Mouse (Mus musculus) activated CD4-positive, CD25-positive, alpha-beta regulatory T cell, adult 4 months (primary cell): ENCODE data around the gene Gm4450. TPM values are rescaled to one million over a fixed set of nuclear protein-coding genes. Genes with fewer than 3 reads are reported as not detected.
"Not testable (repeated sequence)": the region's sequence is repeated elsewhere in the genome, so short reads cannot be mapped to it uniquely, and the experiment has no call there.

ENCODE experiments used
- ATAC-seq: one replicate; pipeline ENCODE4 v1.8.0; 2017
- polyA plus RNA-seq, 2 experiments: library from polyadenylated mRNA; unstranded; fragments of 100-300 nt; shearing (Covaris generic); gene quantifications; one replicate each; pipeline ENCODE4 v1.2.1; 2017

Gm4450 gene
- polyA plus RNA-seq, 2 experiments from 2014 or later: not detected

DNA sequence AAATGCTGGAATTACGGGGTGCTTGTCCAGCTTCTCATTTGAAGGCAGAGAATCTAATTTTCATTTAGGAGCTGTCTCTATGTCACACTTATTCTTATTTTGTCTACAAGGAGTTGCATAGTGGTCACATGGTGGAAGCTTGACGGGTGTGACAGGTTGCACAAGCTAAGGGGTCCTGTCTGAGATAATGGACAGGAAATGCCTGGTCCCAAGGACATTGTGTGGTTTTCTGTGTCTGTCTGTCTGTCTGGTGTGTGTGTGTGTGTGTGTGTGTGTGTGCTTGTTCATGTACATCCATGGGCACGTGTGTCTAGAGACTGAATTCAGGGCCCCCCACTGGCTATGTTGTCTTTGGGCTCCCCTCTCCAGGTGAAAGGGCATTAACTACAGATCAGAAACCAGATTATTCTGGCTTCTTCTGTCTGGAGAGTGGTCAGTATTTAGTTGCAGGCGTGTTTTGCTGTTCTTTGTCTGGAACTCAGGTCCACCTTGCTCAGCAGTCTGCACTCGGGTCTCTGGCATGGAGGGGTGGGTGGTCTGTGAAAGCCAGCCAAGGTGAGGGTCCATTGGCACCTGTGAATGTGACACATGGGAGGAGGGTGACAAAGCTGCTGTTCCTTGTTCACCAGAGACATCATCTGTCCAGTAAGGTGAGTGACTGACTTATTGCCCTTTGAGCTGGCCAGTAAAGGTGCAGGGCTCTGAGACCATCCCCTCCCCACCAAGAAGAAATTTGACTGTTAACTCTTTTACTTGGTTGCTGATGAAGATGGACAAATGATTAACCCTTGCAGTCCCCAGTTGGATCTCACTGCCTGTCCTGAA lies 40.3 kb downstream of the Gm4450 start:
- no peak for ATAC-seq

DNA sequence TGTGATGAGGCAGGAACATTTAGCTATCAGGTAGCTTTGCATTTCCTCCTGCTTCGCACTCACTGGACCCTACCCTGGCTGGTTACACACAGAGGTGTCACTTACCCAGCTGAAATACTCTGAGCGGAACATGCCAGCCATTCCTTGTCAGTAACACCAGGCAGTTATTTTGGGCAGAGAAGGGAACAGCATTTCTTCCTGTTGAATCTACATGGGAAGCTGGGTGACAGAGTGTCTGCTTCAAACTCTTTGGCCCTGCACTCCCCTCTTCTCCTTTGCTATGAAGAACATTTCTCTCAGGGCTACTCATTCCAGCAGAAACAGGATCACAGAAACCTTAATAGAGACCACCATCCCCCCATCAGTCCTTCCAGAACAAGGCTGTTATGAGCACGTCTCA lies 42.6 kb downstream of the Gm4450 start:
- no peak for ATAC-seq

DNA sequence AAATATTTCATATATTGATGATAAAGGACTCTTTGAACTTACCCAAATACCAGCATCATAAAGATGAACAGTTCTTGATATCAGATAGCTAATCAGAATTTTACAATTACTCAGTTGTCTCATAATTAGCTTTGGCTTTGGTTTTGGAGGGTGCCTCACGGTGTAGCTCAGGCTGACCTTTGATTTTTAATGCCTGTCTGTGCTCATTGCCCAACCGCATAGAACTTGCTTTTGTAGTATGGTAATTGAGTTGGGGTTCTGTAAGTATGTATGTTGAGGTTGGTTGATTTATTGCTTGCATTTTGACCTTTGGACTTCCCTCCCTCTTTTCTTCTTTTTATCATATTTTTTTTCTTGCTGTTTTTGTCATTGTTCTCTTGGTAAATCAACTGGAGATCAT lies 43.2 kb downstream of the Gm4450 start:
- ATAC-seq: no peak

DNA sequence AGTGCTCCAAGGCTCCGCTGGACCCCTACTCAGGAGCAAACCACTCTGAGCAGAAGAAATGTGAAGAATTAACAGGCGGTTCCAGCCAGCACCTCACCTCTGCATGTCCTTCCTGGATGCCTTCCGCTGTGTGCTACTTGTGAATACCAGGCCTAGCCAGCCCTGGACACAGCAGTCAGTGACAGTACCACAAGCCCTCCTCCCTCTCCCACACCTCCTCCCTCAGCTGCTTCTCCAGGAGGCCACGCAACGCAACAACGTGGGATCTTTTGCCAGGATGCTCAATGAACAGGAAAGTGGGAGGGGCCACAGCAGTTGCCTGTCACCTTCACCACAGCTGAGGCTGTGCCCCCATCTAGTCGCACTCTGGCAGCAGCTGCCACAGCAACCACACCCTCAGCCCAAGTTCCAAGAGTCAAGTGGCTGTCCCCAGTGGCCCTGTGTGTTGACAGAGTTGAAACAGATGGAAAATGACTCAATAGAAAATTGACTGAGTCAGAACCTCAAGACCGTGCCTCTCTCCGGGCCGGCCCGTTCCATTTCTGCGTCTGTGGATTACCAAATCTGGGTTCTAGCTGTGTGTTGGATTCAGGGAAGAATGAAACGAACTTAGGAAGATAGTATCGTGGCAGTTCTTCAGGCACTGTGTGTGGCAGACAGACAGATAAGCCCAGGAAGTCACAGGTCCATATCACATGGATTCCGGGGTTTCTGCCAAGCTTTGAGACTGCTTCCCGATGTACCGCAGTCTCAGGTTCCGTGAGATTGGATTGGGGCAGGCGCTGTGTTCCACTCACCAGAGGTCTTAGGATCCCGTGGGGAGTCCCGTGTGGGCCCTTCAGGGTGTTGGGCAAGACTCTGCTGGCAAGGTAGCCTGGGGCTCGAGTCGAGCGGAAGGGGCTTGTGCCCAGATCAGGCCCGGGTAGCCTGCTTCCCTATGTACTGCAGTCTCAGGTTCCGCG lies 46.0 kb downstream of the Gm4450 start:
- not testable (repeated sequence) for ATAC-seq

- ATAC-seq: not testable (repeated sequence)
These were observed 49.6 kb downstream of the Gm4450 start for GRCm38 (mm10) chr3:98407261-98407780.

DNA sequence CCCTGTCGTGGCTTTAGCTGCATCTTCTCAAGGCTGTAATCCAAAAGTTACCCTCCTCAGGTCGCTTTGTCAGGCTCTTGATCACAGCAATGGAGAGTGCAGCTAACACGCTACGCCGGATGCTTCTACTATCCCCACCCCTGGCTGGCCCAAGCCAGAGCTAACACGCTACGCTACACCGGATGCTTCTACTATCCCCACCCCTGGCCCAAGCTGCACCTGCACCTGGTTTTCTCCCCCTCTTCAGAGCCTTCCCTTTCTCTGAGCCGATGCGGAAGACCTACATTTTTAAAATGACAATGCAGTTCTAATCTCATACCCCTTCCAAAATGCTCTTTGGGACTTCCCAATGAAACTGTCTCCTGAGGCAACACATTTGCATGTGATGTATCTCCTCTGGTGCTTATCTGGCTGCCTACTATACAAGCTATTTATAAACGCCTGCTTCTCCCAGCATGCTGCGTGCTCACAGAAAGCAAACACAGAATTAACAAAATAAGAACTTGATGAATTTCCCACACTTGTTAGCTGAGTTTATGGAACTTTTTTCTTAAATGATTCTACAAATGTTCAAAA lies 50.3 kb downstream of the Gm4450 start:
- ATAC-seq: not testable (repeated sequence)

DNA sequence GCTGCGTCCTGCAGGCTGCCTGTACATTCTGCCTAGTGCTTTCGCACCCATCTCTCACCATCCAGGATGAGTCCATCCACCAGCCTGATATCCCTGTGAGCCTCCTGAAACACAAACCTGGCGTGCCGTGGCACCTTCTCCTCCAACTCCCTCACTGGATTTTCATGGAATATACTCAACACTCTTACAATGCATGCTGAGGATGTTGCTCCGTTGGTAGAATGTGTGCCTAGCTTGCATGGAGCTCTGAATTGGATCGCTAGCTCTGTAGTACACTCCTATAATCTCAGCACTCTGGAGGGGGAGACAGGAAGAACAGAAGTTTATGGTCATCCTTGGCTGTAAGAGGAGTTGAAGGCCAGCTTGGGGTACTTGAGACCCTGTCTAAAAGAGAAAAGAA lies 51.0 kb downstream of the Gm4450 start:
- ATAC-seq: not testable (repeated sequence)

DNA sequence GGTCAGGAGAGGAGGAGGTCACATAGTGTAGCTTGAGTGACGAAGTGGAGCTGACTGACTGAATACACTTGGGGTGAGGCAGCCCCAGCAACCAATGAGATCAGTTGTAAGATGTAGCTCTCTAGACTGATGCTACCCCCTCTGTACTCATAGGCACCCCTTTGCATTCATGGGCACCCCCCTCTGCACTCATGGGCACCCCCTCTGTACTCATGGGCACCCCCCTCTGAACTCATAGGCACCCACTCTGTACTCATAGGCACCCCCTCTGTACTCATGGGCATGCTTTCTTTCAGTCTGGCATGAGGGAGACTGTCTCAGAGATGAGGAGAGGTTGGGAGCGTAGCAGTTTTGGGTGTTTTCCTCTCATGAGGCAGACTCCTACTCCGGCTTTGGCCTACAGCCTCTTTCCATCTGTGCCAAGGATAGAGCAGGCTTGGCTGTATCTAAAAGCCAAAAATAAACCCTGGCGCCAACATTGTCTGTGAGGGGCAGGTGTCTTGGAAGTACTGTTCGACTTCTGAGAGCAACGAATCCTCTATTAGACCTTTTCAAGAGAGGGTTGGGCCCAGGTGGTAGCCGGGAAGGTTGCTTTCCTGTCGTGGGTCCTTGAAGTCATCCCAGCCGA lies 52.5 kb downstream of the Gm4450 start:
- ATAC-seq: not testable (repeated sequence)

Other genes with a start within 250 kb of the Gm4450 start
- gene Reg4, start 235.0 kb downstream of the Gm4450 start, polyA plus RNA-seq: not detected
- not detected for gene Hmgcs2, start 176.7 kb downstream of the Gm4450 start, polyA plus RNA-seq
- gene Phgdh, start 117.1 kb downstream of the Gm4450 start, polyA plus RNA-seq: 100 to 1,000 TPM; 107 to 156 TPM
- gene Zfp697, start 74.7 kb downstream of the Gm4450 start, polyA plus RNA-seq: under 1 TPM in 1 of 2 experiments, not detected in 1; 0.11 TPM
- gene Hsd3b4, start 53.4 kb upstream of the Gm4450 start, polyA plus RNA-seq: not detected
- gene Gm10681, start 131.7 kb upstream of the Gm4450 start, polyA plus RNA-seq: not detected
- not detected for gene Hsd3b5, start 173.1 kb upstream of the Gm4450 start, polyA plus RNA-seq